Comparison of ENCODE assay signal across 8 mouse cellular contexts in genomic region chr10:10557570-10558336, GRCm38 (mm10). TPM values are rescaled to one million over a fixed set of nuclear protein-coding genes. Genes with fewer than 3 reads are reported as not detected.
DNase-seq lines count a peak whose midpoint lies in the region; ATAC-seq lines count a peak whose summit lies in the region.

Gene Rab32, minus strand, starts transcription at chr10:10558265.

- H3K36me3 ChIP-seq in megakaryocyte, embryonic 14.5 days (replicated peaks; ENCODE audit: low read length): peaks cover 34% of the 10 kb centered on the region

- peak; percentile 98 for DNase-seq in adrenal gland, adult 18-20 months (ENCODE audit: low spot score in 2 of 2)
- peak; percentile 90 for DNase-seq in embryo, embryonic 11 days
- peak; percentile 83 for DNase-seq in gastrocnemius, postnatal 25 days
- DNase-seq in left cerebral cortex, adult 9 months (ENCODE audit: low spot score in 2 of 2): peak; percentile 36 to 86
- DNase-seq in right cerebral cortex, adult 2 months (ENCODE audit: low spot score in 2 of 2): peak; percentile 82 to 87
- DNase-seq in urinary bladder, postnatal 14 days (ENCODE audit: low spot score): peak; percentile 95

- no peaks in the 10 kb centered on the region for H3K27me3 ChIP-seq in megakaryocyte, embryonic 14.5 days (replicated peaks)

- ATAC-seq in inflammation-experienced regulatory T-cells, adult 6 months: peak; percentile 87

- peaks cover 34% of the 10 kb centered on the region for H3K4me1 ChIP-seq in megakaryocyte, embryonic 14.5 days

- peak within 1 kb of the TSS; percentile 99 for H3K4me3 ChIP-seq in megakaryocyte, embryonic 14.5 days (replicated peaks)

- no peaks in the 10 kb centered on the region for H3K9me3 ChIP-seq in megakaryocyte, embryonic 14.5 days

RNA-seq across cellular contexts. Expression of gene Rab32, which starts in this region (rescaled TPM):
- total RNA-seq in adrenal gland, adult 18-20 months (2021): 1 to 10 TPM; 4.9 to 9.7 TPM
- 1 to 10 TPM in 1 of 2 experiments, under 1 TPM in 1; 0.74 to 2.3 TPM for total RNA-seq in gastrocnemius, postnatal 25 days (2021)
- 1 to 10 TPM; 5.2 to 6.3 (median 5.9) TPM for polyA plus RNA-seq in inflammation-experienced regulatory T-cells, adult 6 months (2017; shearing (Covaris generic))
- 18.0 and 39.6 TPM in 2 replicates for polyA plus RNA-seq in megakaryocyte, embryonic 14.5 days (2012; ENCODE audit: insufficient read depth, low replicate concordance)

Comparison
In these comparisons a context has a peak if more than half of its experiments do, and no peak if none do; other contexts are left out.
1. Peak in every context shown above with its lines: DNase-seq, ATAC-seq and H3K4me3 ChIP-seq.